Mouse (Mus musculus): ENCODE data around the gene Ndrg4.

DNA sequence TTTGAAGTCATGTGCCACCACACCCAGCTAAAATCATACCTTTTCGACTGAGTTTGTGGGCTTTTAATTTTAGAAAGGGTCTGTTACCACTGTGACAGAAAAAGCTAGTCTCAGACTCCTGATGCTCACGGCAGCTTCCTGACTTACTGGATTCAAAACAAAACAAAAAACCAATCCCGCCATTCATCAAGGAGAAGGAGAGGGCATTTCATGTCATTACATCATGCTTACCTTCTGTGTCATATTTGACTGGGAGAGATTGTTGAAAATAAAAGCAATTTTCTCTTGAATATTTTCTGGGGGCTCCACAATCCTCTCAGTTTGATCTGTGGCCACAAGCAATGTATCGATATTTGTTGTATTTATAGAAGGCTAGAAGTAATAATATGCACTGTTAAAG lies 71.2 kb downstream of the Ndrg4 start:
- TF ChIP-seq POLR2A (IDR thresholded peaks at IDR 0.05; ENCODE audit: low read depth, low read length), result no peak
- TF ChIP-seq CTCF (IDR thresholded peaks at IDR 0.05; ENCODE audit: extremely low read depth, insufficient read depth, insufficient read length, insufficient replicate concordance), result no peak
